Mouse (Mus musculus): Measurements from ENCODE around the gene Lsmem1.

DNA sequence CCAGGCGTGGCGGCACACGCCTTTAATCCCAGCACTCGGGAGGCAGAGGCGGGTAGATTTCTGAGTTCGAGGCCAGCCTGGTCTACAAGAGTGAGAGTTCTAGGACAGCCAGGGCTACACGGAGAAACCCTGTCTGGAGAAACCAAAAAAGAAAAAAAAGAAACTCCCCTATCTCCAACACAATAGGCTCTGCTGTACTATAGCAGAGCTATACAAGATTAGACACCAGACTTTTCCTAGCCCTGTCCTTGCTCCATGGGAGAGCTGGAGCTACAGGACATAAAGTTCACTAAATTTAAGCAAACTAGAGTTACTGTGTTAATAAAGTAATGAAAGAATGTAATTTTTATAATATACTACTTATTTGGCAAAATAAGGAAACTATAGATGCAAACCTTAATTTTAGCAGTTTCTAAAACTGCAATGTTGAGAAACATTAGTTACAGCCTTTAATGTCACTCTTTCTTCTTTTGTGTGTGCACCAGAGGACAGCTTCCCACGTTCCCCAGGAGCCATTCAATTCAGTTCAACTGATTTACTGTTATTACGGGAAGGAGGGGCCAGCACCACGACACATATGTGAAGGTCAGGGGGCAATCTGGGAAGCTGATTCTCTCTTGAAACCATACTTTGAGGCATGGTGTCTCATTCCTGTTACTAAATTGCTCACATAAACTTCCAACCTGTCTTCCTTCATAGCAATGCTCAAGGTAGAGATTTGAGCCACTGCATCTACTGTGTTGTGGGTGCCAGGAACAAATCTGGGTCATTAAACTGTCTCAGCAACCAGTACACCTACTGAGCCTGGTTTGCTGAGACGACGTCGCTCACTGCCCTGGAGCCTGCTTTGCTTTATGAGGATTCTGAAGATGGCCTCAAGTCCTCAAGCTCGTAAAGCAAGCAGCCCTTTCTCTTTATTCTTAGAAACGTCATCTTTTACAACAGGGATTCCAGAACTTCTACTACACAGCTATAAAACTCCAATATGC is 15.9 kb upstream of the Lsmem1 start:
- TF ChIP-seq CTCF (IDR thresholded peaks at IDR 0.05; ENCODE audit: extremely low read depth, insufficient read length, insufficient replicate concordance, low read depth, low read length): no peak
- TF ChIP-seq POLR2A (IDR thresholded peaks at IDR 0.05; ENCODE audit: low read depth, low read length): no peak
